Mouse (Mus musculus): ENCODE data around the gene M1ap.

Gene M1ap

DNA sequence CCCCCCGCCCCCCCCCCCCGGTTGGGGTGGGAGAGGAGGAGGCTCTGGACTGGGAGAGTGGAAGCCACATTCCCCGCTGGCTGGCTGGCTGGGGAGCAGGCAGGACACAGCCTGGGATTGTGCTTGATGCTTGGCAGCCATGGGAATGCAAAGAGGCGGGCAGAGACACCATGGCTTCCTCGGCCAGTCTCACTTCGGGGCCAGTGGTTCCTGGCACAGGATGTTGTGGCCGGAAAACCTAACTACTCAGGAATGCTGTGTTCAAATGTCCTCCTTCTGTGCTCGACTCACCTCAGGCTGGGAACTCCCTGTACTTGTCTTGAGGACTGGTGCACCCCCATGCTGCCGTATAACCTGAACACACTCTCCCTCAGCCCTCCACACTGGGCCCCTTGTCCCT, 81.0 kb downstream of the M1ap start:
- in situ Hi-C loops (cut with MboI; ENCODE audit: unreplicated experiment in 2 of 2), result no loop called here

DNA sequence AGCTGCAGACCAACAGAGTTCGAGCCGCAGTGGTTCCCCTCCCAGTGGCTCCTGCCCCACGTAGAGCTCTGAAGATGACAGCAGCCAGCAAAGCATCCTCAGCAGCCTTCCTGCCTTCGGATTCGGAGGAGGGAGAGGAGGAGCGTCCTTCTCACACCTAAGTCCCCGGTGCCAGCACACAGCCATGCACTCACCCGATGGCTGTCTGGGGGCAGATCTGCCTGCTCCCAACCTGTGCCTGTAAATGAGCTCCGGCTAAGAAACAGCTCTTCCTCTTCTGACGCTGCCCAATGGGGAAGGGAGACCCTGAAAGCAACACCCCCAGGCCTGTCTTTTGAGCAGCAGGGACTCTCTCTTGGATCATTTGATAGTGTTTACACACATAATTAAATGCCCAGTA, 83.1 kb downstream of the M1ap start:
- in situ Hi-C loops (cut with MboI; ENCODE audit: unreplicated experiment in 2 of 2), result loop anchor here in 1 of 2 experiments (5.0 kb wide), 1 partner anchor 32 kb away; no protein-coding TSS in a partner anchor

DNA sequence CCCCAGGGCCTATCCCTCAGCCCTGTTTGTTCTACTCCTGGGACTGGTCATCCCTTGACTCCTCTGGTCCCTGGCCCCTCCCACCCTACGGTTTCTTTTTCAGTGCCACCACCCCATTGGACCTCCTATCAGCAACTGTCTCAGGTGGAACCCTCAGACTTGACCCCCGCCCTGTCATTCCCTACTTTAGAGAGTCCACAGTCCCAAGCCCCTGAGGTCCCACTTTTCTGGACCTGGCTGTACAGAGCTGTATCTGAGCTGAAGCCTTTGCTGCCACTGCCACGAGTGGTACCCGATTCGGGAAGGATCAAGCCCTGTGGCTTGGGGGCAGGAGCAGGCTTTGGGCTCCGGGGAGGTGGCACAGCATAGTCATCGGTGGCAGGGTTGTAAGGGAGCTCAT, 84.4 kb downstream of the M1ap start:
- in situ Hi-C loops (cut with MboI; ENCODE audit: unreplicated experiment in 2 of 2), result loop anchor here in 1 of 2 experiments (5.0 kb wide), 1 partner anchor 34 kb away; no protein-coding TSS in a partner anchor

DNA sequence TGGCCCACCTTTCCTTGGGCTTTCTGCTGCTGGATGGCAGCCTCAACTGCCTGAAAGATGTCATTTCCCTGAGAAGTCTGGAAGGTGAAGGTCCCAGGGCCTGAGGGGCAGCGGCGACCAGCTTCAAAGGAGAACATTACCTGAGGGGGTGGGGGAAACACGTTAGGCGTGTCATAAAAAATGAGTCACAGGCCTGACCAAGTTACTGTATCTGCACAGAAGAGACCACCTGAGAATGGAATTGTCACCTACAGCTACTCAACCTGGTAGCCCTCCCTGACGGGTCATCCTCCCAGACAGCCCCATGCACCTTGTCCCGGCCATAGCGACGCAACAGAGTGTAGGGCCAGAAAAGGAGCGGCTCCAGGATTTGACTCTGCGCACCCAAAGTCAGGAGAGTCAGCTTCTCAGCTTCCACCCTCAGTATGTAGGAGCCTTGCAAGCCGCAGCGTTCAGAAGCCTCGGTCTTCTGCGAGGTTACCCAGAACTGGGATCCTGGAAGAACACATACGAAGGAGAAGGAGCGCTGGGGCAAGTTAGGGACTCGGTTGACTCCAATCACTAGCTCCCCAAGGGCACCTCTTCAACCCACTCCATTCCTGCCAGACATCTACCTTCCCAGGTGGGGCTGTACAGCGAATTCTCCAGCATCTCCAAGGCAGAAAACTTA, 85.4 kb downstream of the M1ap start:
- in situ Hi-C loops (cut with MboI; ENCODE audit: unreplicated experiment in 2 of 2), result loop anchor here in 1 of 2 experiments (5.0 kb wide), 1 partner anchor 35 kb away; no protein-coding TSS in a partner anchor

DNA sequence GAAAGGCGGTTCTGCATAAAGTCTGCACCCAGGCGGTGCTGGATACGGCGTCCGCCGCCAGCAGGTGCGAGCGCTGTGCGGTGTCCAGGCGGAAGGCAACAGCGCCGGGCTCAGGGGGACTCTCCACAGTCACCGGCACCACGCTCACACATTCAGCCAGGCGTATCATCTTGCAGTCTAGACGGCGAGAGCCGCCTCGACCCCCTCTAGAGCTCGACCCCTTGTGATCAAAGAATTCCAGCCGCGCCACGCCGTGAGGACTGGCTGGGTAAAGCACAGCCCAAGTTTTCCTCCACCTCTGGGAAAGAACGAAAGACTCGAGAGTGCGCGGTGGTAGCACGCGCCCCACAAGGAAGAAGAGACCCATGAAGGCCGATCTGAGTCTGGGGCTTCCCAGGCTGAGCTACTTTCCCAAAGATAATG, 86.1 kb downstream of the M1ap start:
- in situ Hi-C loops (cut with MboI; ENCODE audit: unreplicated experiment in 2 of 2), result loop anchor here in 1 of 2 experiments (5.0 kb wide), 1 partner anchor 35 kb away; no protein-coding TSS in a partner anchor

DNA sequence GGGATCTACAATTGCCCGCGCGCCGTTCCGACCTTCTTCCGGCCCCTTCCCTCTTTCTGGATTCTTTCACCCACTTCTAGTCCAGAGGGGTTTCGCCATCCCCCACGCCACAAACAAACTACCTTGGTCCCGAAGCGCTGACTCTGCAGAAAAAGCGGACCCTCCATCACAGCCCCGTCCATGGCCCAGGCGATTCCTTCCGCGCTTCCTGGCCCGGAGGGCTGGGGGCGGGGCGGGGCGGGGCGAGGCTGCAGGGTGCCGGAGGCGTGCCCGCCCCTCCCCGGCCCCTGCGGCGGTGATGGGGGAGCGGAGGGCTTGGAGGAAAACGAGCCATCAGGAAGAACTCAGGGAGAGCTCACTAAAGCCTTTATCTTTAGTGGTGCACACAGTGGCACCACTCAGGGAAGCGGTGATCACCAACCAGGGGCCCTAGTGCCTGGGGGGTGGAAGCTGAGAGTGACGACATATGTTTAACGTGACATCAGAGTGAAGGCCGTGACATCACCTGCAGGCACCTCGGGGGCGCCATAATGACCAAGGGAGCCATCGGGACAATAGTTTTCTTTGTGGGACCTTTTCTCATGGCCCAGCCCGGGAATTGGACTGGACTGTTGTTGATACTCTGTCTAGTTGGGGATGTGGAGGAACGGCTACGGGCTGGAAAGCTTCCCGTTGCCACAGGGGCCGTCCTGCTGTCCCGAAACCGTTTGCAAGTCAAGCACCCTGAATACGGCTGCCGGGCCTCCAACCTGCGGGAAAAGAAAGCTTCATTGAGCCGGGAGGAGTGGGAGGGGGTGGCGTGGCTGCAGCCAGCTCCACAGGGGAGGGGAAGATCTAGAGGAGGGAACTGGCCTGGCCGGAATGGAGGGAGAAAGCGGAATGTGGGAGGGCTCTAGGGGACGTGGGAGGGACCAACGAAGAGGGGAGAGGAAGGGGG, 86.8 kb downstream of the M1ap start, which contains the start of the genes Dok1 and Loxl3:
TSS of gene Dok1 (minus strand) at position 223 of the 937 bp plus-strand sequence.
TSS of gene Loxl3 (plus strand) at position 925 of the 937 bp plus-strand sequence.
- in situ Hi-C loops (cut with MboI; ENCODE audit: unreplicated experiment in 2 of 2), result loop anchor here in 1 of 2 experiments (5.0 kb wide), 1 partner anchor 36 kb away; no protein-coding TSS in a partner anchor

DNA sequence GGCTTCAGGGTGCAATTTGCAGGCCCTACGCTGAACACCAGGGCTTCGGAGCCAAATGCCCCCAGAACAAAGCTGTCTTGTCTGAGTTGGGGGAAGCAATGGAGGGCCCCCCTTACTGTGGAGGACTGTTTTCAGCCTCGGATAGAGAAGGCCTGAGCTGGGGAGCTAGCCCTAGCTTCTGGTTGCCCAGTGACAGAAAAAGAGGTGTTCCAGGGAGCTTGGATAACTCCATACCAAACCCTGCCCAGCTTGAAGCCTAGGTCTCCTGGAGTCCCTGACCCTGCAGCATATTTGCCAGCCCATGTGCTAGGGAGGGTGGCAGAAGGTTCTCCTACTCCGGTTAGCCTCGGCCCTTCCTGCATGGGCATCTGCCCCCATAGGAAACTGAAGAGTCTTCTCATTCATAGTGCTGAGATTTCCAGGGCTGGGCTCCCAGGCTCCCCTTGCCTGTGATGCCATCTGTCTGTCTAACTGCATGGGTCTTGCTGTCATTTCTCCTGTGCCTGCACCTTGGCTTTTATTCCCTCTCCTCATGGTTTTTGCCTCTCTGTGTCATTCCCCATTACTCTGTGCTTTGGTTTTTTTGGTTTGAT, 87.9 kb downstream of the M1ap start:
- in situ Hi-C loops (cut with MboI; ENCODE audit: unreplicated experiment in 2 of 2), result loop anchor here in 1 of 2 experiments (5.0 kb wide), 1 partner anchor 37 kb away; no protein-coding TSS in a partner anchor

DNA sequence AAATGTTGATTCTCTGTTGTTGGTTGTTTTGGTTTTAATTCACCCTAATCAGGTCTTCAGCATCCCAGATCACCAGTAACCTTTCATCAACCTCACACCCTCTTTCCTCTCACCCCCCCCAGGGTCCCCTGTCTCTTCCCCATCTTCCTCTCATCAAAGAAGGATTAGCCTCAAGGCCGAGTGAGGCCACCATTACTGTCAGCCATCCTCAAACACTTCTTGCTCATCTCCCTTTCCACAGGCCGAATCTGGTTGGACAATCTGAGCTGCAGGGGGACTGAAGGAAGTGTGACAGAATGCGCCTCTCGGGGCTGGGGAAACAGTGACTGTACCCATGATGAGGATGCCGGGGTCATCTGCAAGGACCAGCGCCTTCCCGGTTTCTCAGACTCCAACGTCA, 90.5 kb downstream of the M1ap start:
- in situ Hi-C loops (cut with MboI; ENCODE audit: unreplicated experiment in 2 of 2), result no loop called here

DNA sequence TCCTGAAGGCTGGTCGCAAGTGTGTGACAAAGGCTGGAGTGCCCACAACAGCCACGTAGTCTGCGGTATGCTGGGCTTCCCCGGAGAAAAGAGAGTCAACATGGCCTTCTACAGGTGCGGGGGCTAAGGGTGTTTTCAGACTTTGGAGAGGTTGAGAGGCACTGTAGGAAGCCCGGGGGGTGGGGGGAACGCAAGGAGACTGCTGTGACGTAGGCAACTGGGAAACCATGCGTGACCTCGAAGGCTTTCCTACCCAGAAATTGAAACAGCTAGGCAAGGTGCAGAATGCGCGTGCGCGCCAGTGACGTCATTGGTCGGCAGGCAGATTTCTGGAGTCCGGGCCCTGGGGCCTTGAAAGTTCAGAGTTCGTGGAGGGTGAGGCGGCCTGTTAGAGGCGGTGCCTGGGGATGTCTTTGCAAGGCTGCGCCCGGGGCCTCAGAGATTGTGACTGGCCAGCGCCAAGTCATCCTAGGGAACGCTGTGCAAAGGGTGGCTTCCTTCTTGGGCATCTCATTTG, 91.9 kb downstream of the M1ap start:
- in situ Hi-C loops (cut with MboI; ENCODE audit: unreplicated experiment in 2 of 2), result no loop called here

DNA sequence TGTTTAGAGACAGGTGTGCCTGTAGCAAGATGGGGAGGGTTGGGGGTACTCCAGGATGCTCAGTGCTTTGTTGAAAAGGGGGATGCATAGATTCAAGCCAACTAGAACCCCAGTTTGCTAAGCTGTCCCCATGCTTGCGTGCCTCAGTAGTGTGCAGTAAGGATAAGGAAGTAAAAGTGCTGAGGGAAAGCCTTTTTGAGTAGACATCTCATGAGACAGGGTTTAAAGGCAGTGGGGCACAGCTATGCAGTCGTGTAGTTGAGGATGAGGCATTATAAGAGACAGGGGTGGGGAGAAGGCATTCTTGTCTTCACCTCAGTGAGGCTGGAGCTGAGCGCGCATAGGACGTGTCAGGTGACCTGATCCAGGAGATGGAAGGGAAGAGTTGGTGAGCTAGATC, 93.9 kb downstream of the M1ap start:
- in situ Hi-C loops (cut with MboI; ENCODE audit: unreplicated experiment in 2 of 2), result no loop called here

DNA sequence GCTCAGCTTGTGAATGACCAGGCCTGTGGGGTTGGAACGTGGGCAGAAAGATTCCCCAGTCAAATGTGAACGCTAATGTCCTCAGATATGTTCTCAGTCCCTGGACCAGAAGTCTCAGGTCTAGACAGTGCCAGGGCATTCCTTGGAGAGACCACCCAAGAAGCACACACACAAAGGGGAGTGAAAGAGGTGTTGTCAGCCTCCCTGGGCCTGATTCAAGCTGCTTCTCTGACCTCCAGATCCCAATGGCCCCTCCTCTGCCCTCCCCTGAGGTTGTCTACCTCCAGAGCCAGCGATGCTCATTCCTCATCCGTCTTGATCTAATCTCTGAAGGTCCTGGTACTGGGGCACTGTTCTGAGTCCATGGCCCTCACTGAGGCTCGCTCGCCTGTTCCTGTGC, 96.9 kb downstream of the M1ap start:
- in situ Hi-C loops (cut with MboI; ENCODE audit: unreplicated experiment in 2 of 2), result no loop called here

DNA sequence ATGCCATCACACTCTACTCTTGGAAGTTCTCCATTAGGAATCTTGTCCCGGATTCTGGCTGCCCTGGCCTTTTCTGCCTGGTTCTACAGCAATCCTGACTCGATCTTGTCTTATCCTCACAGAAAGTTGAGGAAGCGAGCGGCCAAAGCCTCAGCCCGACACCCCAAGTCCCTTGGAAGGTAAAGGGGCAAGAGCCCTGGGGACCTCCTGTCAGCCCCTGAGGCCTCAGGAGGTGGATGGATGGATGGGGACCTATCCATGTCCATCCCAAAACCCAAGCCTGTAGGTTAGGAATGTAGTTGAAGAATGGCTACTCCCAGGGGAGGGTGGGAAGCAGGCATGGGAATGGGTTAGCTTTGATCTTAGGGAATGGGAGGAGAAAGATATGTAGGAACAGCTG, 97.3 kb downstream of the M1ap start:
- in situ Hi-C loops (cut with MboI; ENCODE audit: unreplicated experiment in 2 of 2), result no loop called here

DNA sequence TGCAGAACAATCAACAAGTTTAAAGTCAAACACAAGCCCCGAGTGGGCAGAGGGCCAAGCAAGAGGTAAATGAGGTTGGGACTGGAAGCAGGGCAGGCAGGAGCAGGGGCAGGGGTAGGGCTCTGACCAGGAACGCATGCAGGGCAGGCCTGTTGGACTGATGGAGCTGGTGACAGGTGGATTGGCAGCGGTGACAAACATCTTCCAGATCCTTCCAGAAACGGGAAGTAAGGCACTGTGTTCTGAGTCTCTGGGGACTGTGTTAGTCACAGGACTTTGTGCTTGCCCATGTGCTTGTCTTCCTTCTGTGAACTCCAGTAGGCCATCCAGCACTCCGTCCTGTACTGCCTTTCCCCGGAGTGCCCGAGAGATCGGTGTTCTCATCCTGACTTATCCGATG, 98.0 kb downstream of the M1ap start:
- in situ Hi-C loops (cut with MboI; ENCODE audit: unreplicated experiment in 2 of 2), result no loop called here

DNA sequence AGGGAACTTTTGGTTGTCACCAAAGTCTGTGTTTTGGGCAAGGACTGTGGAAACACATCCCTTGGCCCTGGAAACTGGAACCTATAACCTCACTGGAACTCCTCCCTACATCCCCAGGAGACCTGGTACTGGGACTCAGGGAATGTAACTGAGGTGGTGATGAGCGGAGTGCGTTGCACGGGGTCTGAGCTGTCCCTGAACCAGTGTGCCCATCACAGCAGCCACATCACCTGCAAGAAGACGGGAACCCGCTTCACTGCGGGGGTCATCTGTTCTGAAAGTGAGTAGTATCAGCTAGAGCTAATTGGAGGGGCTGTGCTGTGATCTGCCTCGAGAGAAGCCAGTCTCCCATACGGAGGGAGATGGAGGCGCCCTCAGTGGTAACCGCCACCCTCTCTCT, 102.7 kb downstream of the M1ap start:
- in situ Hi-C loops (cut with MboI; ENCODE audit: unreplicated experiment in 2 of 2), result no loop called here

DNA sequence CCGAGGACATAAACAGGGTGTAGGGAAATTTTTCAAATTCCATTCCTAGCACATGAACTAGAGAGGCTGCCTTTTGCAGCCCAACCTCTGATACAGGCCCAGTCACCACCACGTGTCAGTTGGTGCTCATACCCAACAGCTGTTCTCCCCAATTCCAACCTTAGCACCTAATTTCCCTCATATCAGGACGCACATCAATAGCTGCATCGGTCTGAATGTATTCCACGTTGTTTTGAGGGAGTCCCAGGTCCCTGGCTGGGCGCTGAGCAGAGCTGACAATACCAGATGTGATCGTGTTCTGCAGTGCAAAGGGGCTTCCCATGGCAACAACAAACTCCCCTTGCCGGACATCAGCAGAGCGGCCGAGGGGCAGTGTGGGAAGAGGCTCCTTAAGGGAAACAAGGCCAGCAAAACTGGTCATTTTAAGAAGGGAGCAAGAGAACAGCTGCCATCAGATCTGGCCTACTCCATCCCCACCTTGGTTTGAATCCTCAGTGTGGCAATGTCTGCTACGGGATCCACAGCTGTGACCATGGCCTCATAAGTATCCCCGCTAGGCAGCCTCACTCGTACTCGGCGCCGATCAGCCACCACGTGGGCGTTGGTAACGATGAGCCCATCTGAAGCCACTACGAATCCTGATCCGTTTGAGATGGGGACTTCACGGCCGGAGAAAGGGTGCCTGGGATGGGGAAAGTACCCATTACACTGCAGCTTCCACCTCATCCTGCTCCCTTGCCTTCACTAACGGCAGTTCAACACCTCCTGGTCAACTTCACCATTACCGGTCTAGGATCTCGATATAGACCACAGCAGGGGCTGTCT, 106.6 kb downstream of the M1ap start:
- in situ Hi-C loops (cut with MboI; ENCODE audit: unreplicated experiment in 2 of 2), result loop anchor here in 1 of 2 experiments (5.0 kb wide), 1 partner anchor 51 kb away; no protein-coding TSS in a partner anchor

DNA sequence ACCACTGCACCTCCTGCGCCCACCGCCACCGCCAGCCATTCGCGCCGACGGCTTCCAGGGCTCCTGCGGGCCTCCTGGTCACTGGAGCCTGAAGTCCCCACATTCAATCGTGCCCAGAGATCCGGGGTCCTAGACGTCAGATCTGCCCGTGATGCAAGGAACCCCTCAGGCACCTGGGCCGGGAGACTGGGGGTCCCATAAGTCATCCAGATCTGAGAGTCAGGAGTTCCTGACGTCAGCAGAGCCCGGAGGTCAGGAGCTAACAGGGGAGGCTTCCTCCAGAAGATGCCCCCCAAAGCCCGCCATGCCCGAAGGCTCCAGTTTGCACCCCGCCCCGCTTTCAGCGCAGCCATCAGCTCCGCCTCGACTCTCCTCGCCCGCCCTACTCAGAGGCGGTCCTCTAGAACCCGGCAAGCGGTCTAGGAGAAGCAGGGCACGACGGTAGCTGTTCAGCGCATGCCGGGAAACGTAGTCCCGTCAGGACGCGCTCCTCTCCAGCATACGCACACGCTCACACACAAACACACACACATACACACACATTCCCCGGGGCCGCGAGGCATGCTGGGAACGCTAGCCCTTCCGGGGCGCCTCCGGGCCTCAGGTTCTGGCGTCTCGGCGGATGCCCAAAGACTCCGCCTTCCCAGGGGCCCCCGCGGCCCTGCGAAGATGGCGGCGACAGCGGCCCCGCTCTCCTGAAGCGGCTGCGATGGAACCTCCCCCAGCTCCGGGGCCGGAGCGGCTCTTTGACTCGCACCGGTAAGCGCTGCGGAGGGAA, 107.6 kb downstream of the M1ap start, which contains the start of gene Aup1:
TSS of gene Aup1 (plus strand) at position 448 of the 778 bp plus-strand sequence.
- in situ Hi-C loops (cut with MboI; ENCODE audit: unreplicated experiment in 2 of 2), result loop anchor here in 1 of 2 experiments (5.0 kb wide), 1 partner anchor 52 kb away; no protein-coding TSS in a partner anchor

DNA sequence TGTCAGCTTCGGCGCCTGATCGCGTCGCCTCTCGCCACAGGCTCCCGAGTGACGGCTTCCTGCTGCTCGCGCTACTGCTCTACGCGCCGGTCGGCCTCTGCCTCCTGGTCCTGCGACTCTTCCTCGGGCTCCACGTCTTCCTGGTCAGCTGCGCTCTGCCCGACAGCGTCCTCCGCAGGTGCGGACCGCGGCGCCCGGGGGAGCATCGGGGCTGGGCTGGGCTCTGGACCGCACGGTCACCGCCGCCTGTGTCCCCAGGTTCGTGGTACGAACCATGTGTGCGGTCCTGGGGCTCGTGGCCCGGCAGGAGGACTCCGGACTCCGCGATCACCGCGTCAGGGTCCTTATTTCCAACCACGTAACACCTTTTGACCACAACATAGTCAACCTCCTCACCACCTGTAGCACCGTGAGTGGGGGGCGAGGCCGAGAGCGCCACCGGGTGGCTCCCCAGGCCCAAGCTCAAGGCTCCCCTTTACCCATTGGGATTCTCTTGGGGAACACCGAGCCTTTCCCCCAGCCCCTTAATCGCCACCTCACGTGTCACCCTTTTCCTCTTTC, 108.2 kb downstream of the M1ap start, which contains the start of gene Htra2:
TSS of gene Htra2 (minus strand) at position 403 of the 561 bp plus-strand sequence.
- in situ Hi-C loops (cut with MboI; ENCODE audit: unreplicated experiment in 2 of 2), result loop anchor here (5.0 kb wide), 2 partner anchors 53 to 58 kb away; no protein-coding TSS in a partner anchor

DNA sequence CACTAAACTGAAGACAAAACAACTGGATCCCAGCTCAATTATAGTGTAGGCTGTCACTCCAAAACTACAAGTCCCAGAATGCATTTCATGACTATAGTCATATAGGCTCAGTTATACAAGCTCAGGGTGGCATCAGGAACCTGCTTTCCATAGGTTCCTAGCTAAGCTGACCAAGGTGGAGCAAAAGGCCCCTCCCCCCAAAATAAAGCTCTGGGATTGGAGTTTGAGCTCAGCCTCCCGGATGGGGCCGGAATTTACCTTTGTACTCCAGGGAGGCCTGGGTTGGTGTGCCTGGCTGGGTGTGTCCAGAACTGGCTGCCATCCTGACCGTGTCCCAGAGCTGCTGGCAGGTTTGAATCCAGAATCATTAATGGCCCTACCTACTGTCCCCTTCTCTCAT, 111.1 kb downstream of the M1ap start, which contains the start of gene Dqx1:
TSS of gene Dqx1 (plus strand) at position 55 of the 400 bp plus-strand sequence.
- in situ Hi-C loops (cut with MboI; ENCODE audit: unreplicated experiment in 2 of 2), result loop anchor here in 1 of 2 experiments (5.0 kb wide), 1 partner anchor 60 kb away; no protein-coding TSS in a partner anchor

Measured in v-Abl transformed pro-B cells (cell line).